Mouse (Mus musculus): ENCODE data around the gene Mier2.

Gene Mier2

DNA sequence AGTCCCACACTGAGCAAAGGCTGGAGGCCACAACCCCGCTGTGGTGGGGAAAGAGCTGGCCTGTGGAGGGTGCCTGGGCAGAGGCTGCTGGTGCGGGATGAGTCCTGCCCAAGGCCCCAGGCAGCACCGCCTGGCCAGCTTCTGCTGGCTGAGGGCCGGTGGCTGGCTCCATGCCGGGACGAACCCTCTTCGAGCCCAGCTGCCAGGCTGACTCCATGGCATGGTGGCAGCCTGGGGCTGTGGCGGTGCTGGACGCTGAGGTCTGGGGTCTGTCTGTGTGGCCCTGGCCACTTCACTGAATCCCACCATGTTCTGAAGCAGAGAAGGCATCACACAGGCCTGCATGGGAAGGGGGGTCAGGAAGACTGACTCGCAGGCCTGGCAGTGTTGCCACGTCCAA is 14.3 kb downstream of the Mier2 start:
- no peak for DNase-seq (ENCODE audit: low read depth, low spot score)

DNA sequence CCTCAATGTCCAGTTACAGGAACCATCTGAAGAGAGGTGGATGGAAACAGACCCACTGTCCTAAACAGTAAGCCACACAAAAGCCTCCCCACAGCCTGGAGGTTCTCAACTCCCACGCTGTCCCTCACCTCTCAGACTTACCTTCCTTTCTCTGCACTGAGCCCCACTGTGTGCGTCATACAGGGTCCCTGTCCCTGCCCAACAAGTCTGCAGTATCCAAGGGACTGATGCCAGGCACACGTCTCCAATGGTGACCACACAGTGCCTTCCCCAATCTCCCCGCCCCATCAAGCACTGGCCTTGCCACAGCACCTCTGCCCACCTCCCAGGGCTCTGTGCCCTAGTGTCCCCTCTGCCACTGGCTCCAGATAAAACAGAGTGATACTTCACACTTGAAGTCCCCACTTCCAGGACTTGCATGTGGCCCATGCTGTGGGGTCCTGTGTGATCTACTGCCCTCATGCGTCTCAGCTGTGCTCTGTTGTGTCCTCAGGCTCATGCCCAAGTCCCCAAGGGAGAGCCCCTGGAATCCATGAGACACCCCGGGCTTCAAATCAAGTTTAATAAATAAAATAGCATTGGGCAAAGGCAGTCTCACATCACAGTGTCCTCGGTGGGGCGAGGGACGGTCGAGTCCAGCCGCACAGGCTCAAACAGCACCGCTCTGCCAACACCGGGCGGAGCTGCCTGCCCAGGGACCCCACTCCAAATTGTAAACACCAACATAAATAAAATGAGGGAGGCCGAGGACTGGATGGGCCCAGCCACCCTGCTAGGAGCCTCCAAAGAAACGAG is 15.1 kb downstream of the Mier2 start:
- DNase-seq (ENCODE audit: low read depth, low spot score): no peak

DNA sequence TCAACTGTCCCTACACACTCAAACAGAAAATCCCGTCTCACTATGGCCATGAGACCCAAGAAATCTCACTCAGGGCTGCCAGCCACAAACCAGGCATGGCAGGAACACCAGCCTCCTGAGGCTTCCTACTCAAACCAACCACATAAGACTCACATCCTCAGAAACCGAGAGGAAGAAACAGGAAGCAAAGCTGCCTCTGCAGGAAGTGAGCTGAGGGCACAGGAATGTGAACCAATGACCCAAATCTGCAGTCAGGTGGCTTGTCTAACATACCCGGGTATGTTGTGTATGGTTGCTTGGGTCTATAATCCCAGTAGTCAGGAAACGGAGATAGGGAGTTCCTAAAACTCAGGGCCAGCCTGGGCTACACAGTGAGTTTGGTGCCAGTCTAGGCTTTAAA is 16.1 kb downstream of the Mier2 start:
- DNase-seq (ENCODE audit: low read depth, low spot score): no peak

DNA sequence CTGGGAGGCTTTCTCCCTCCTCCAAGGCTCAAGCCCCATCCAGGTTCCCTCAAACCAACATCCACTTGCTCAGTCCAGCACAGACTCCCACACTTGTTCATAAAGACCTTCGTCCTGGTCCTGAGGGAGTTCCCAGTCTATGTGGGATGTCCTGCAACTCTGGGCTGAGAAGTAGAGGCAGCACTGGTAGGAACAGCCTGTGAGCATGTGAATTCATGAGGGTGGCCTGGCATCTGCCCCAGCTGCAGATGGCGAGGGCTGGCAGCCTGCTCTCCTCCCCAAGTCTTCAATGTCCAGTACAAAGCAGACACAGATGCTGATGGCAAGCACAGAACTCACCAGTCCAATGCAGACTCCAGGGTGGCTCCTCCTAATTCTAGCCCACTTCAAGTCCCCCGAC is 16.7 kb downstream of the Mier2 start:
- DNase-seq (ENCODE audit: low read depth, low spot score): no peak

DNA sequence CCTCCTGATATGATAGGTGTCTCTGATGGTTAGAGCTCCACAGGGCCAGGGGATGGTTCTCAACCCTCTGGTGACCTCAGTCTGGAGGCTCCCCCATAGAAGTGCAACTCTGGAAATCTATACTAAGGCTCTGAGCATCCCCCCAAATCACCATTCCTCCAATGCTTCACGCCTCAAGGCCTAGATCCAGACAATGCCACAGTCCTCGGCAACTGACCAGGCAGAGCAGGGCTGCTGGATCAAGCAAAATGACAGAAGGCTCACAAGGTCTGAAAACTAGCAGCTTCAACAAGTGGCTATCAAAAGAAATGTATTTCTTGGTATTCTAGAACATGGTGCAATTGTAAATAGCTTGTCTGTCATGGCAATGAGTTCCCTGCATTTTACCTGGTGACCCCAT is 17.2 kb downstream of the Mier2 start:
- no peak for DNase-seq (ENCODE audit: low read depth, low spot score)

DNA sequence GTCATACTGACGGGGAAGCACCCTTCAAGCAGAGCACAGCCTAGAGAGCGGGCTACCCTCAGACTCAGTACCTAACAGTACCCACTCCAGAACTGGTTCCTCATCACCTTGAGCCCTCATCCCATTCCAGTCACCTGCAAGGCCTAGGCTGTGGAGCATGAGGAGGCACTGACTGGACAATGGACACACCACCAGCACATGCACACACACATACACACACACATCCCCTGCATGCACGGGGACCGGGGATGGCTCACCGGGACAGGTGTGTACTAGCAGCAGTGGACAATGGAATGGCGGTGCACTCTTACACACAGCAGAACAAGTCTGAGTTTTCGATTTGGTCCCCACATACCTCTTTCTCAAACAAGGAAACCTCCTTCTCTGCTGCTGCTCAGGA is 17.7 kb downstream of the Mier2 start:
- DNase-seq (ENCODE audit: low read depth, low spot score): no peak

DNA sequence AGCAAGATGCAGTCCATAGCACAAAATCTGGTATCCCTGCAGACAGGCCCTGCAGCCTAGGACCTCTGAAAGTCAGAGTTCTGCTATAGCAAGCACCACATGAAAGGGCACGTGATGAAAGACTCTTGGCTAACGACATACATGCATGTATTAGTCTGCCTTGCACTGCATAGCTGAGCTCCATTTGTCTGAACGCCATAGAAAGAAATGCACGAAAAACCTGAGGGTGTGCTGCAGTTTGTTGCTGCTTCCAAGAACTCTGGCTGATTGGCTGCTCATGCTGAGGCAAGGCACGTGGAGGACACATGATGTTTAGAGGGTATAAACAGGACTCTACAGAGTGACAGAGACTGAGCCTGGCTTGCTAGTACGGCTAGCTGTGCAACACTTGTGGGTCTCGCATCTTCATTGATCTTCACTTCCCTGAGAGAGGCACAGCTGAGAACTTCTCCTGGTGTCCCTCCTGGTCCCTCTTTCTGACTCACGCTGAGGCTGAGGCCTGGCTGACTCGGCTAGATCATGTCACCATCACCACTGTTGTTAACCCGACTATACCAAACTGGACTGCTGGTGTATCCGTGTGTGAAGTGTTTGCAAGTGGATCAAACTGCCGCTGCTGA is 18.4 kb downstream of the Mier2 start:
- no peak for DNase-seq (ENCODE audit: low read depth, low spot score)

DNA sequence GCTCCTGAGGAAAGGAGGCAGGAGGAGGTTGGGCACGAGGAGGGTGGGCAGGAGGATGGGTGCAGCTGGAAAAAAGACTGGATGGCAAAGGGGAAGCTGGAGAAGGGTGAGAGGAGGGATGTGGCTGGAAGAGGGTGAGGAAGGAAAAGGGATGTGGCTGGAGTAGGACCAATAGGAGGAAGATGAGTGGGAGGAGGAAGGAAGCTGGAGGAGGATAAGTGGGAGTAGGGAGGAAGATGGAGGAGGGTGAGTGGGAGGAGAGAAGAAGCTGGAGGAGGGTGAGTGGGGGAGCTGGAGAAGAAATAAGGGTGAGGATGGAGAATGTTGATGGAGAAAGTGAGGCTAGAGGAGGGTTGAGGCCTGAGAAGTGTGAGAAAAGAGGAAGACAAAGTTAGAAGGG is 19.6 kb downstream of the Mier2 start:
- no peak for DNase-seq (ENCODE audit: low read depth, low spot score)

DNA sequence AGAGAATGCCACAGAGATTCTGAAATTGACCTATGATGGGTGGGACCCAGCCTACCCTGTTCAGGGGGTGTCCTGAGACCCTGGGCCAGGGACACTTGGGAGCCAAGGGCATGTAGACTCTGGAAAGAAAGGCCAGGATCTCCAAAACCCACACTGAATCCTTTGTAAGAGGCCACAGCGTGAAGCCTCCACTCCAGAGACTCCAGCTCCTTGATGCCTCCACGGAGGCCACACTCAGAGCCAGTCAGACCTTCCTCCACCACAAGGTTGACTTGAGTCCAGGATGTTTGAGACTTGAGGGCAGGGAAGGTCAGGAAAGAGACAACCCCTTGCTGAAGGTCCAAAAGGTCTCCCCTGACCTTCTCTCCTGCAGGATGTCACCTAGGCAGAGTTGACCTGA is 20.6 kb downstream of the Mier2 start:
- DNase-seq (ENCODE audit: low read depth, low spot score): no peak

DNA sequence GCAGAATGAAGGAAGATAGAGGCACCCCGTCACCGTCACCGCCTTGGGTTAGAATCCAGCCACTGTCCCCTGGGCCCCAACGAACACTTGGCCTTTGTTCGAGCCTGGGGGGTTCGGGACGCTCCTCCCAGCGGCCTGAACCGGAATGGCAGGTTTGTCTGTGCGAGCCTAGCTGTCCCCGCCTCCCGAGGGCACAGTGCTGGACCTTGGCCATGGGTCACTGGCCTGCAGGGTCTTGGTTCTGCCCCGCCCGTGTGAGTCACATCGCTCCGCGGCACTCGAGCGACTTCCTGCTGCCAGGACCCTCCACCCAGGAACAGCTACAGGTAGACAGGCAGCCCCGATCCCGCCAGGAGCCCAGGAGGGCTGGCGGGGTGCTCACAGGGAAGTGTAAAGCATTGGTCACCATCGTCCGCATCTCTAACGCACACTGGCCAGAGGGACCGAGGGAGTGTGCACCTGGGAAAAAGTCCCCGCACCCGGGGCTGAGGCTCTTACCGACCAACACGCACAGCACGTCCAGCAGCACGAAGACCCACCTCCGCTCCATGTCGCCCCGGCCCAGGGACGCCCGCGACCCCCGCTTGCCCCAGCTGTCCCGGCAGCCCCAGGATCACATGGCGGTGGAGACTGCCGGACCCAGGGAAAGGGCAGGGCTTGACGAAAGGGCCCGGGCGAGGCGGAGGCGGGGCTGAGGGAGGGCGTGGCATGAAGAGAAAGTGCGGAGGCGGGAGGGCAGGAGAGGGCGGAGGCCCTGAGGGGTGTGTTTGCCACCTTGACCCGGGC is 21.7 kb downstream of the Mier2 start, which contains the start of gene Plpp2:
Gene Plpp2, minus strand, starts transcription at position 671 of the 786 bp plus-strand sequence.
- peak; percentile 76 for DNase-seq (ENCODE audit: low read depth, low spot score)

DNA sequence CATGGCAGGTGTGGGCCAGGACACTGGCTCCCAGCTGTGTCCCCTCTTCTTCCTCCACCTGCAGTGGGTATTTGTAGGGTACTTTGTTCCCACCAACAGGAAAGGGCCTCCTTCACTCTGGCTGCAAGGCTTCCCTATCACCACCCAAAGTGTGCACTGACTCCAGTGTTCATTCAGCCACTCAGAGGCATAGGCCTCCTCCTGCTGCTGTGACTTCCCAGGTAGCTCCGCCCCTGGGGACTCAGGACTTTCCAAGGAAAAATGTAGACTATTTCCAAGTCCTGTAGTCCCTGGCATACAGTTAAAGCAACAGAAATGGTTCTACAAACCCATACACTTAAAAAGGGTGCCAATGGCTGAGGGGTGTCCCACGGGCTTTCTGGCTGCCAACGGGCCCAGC is 22.3 kb downstream of the Mier2 start:
- DNase-seq (ENCODE audit: low read depth, low spot score): no peak

DNA sequence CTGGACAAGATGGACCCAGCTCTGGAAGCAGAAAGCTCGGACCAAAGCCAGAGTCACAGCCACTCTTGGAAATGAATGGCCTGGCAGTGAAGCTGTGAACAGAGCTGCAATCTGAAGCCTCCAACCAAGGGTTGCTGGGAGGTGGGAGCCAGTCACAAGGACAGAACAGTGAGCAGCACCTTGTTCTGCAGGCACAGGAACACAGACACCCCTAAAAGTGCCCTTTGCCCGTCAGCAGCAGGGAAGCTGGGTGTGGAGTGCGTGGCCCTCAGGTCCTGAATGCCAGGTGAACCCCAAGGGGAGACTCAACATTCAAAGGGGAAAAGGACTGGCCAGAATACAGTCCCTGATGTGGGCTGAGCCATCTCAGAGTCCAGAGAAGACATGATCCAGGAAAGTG is 23.4 kb downstream of the Mier2 start:
- DNase-seq (ENCODE audit: low read depth, low spot score): no peak

DNA sequence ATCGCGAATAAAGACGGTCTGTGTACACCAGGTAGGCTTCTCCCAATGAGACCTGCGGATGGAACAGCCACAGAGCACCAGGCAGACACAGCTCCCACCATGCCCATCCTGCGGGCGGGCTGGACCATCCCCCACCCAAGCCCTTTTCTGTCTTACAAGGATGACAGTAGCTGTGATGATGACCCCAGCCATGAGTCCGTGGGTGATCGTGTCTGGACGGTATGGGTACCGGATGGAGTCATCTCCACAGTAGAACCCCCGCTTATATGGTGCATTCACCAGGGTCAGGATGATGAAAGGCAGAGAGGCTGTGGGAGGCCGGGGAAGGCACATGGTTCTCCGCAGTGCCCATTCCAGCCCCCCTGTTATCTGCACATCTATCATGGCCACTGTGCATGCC is 24.3 kb downstream of the Mier2 start:
- no peak for DNase-seq (ENCODE audit: low read depth, low spot score)

DNA sequence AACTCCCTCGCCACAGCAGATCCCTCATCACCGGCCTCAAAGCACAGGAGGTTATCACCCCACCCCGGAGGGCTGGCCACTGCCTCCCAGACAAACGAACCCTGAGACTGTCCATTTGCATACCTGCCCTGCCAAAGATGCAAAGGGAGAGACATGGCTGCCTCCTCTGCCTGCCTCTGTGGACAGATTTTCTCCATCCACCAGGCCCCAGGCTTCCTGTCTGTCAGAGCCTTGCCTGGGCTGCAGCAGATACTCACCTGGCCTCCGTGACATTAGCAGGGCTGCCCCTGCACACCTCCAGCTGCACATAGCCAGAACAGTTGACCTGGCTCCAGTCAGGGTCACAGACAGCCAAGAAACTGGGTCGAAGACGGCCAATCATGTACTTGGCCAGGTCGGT is 24.8 kb downstream of the Mier2 start:
- DNase-seq (ENCODE audit: low read depth, low spot score): no peak

DNA sequence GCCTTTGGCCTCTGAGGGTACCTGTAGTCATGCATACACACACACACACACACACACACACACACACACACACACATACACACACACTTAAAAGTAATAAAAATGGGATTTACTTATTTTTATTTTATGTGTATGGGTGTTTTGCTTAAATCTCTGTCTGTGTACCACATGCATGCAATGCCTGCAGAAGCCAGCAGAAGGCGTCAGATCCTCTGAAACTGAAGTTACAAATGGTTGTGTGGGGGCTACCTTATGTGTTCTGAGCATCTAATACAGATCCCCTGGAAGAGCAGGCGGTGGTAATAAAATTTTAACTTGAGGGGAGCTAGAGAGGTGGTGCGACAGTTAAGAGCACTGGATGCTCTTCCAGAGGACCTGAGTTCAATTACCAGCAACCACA is 26.9 kb downstream of the Mier2 start:
- no peak for DNase-seq (ENCODE audit: low read depth, low spot score)

DNA sequence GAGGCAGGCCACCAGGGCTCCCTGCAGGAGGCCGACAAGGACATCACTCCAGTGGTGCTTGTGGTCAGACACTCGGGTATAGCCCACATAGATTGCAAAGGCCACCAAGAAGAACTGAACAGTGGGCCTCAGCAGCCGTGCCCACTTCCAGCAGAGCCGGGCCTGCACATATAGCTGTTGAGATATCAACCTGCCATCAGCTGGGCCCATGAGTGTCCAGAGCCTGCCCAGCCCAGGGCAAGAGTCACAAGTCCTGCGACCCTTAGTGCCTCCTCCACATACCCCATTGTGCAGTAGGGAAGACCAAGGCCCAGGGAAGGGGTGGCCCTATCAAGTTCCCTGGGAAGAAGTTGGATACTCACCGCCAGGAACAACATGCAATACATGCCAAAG is 27.6 kb downstream of the Mier2 start:
- no peak for DNase-seq (ENCODE audit: low read depth, low spot score)

DNA sequence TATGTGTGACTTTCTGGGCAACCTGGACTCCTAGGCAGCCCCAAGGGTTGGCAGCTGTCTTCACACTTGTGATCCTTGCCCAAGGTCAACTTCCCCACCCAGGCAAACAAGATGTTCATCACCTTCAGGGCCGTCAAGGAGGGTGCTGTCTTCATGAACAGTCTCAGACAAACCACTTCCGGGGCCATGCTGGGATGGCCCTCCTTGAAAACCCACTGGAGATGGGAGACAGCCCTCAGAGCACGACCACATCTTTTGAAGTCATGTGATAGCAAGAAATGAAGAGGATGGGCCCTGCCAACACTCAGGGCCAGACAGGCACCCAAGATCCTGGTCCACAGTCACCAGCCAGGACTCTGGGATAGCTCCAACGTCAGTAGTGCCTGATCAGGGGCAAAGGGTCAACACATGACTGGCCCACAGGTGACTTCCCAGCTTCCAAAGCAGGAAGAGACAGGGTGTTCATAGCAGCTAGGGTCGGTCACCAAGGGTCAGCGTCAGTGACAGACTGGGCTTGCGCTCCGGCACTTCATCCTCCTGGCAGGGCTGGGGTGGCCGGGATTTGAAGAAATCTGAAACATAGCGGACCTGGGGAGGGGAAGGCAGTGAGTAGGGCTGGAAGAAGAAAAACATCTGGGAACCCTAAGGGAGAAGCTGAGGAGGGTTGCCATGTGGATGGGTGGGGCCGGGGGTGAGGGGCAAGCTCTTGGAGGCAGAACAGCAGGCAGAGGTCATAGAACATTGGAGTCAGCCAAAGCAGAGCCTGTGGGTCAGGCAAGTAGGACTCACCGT is 28.1 kb downstream of the Mier2 start:
- no peak for DNase-seq (ENCODE audit: low read depth, low spot score)

DNA sequence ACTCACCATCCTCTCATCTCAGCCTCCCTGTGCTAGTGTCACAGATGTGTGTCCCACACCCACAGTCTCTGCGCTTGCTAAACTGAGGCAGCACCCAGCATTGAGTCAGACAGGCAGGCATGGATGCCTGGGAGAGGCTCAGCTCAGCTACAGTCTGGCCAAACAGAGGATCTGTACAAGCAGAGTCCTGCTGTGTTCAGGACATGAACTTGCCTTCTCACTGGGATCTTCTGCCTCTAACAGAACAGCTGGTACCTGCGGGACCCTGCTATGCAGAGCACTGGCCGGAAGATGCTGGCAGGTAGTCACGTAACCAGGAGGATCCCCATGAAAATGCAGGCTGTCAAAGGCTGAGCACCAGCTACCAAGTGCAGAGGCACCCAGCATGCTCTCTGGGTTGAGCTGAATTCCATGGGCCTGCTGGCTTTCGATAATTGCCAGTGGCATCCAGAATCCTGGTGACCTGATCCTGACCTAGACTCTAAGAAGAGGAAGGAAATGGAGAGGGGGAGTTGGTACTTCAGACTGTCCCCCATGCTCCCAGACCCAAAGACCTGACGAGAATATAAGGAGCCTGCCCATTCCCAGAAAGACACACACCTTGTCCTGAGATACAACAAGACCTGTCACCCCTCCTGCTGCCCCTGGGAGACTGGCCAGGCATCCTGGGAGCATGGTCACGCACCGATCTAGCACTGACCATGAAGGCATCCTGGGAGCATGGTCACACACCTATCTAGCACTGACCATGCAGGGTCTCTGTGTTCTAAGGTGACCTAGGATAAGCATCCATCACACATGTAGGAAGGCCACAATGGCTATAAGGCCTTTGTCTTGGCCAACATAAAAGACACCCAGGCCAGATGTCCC is 29.3 kb downstream of the Mier2 start:
- no peak for DNase-seq (ENCODE audit: low read depth, low spot score)

DNA sequence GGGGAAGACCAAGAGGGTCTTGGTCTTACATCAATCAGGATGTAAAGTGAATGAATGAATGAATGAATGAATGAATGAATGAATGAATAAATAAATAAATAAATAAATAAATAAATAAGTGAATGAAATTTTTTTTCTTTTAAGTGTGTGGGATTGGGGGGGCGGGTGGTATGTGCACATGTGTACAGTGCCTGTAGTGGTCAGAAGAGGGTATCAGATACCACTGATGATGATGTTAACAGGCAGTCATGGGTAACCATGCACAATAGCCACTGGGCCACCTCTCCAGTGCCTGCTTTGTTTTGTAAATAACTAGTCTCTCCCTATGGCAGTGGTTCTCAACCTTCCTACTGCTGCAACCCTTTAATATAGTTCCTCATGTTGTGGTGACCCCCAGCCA is 30.6 kb downstream of the Mier2 start:
- DNase-seq (ENCODE audit: low read depth, low spot score): no peak

DNA sequence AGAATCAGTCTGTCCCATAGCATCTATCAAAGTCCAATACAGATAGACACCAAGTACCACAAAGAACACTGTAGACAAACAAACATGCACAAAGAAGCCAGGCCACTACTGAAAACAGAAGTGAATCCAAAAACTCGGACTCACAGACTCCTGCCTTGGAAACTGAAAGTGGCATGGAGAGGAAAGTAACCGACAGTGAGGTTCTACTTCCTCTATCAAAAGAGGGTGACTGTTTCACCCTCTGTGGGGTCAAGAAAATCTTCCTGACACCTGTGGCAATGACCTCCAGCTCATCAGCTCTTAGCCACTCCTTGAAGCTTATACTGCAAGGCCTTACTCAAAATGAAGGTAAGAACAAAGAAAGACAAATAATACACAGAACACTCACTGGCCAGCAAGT is 48.3 kb downstream of the Mier2 start:
- no peak for DNase-seq (ENCODE audit: low read depth, low spot score)

Measured in ES-CJ7 (cell line).